Mouse (Mus musculus): ENCODE results near the gene Pim2.
"Not testable (repeated sequence)": the region's sequence is repeated elsewhere in the genome, so short reads cannot be mapped to it uniquely, and the experiment has no call there.

Pim2 gene

GRCm38 (mm10) chrX:7907735-7908134 lies 29.7 kb downstream of the Pim2 start, which contains the start of gene Gm10491:
TSS of gene Gm10491 (minus strand) at chrX:7907835.
- no peak for DNase-seq (ENCODE audit: low spot score)

GRCm38 (mm10) chrX:7909242-7909641 lies 31.2 kb downstream of the Pim2 start, which contains the start of gene Gm10490:
TSS of gene Gm10490 (plus strand) at chrX:7909542.
- DNase-seq (ENCODE audit: low spot score): not testable (repeated sequence)

GRCm38 (mm10) chrX:7910473-7910872 lies 32.4 kb downstream of the Pim2 start:
- DNase-seq (ENCODE audit: low spot score): no peak

- peak; percentile 22 for DNase-seq (ENCODE audit: low spot score)
Observed at GRCm38 (mm10) chrX:7915669-7916068, 37.6 kb downstream of the Pim2 start.

GRCm38 (mm10) chrX:7917960-7918359 lies 39.9 kb downstream of the Pim2 start:
- not testable (repeated sequence) for DNase-seq (ENCODE audit: low spot score)

GRCm38 (mm10) chrX:7919601-7920383 lies 41.7 kb downstream of the Pim2 start, which contains the start of gene Pcsk1n:
TSS of gene Pcsk1n (plus strand) at chrX:7919822.
- DNase-seq (ENCODE audit: low spot score): peak; percentile 25

- DNase-seq (ENCODE audit: low spot score): no peak
Observed at GRCm38 (mm10) chrX:7922032-7922431, 44.0 kb downstream of the Pim2 start.

- no peak for DNase-seq (ENCODE audit: low spot score)
Observed at GRCm38 (mm10) chrX:7926266-7926665, 48.2 kb downstream of the Pim2 start.

- no peak for DNase-seq (ENCODE audit: low spot score)
Observed at GRCm38 (mm10) chrX:7927116-7927515, 49.1 kb downstream of the Pim2 start.

GRCm38 (mm10) chrX:7928270-7928790 lies 50.3 kb downstream of the Pim2 start, which contains the start of gene Eras:
TSS of gene Eras (minus strand) at chrX:7928607.
- no peak for DNase-seq (ENCODE audit: low spot score)

Measured in layer of hippocampus, adult 9-10 months (tissue).